Mouse (Mus musculus) kidney, adult 18-20 months (tissue): ENCODE measurements around the gene Gtpbp2.

Experiments used
- DNase-seq: peaks from one replicate; pipeline ENCODE4 v3.0.0; 2021

Gtpbp2 gene

DNA sequence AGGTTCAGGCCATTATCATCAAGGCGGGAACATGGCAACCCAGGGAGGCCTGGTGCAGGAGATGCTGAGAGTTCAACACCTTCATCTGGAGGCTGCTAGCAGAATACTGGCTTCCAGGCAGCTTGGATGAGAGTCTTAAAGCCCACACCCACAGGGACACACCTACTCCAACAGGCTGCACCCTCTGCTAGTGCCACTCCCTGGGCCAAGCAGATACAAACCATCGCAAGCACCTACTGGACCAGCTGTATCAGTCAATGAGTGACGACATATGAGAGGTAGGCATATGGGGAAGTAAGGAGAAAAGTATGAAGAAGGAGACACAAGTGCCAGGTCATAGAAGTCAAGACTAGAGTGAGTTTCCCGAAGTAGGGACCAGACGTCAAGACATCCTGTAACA lies 4.2 kb upstream of the Gtpbp2 start:
- DNase-seq = no peak

- DNase-seq = no peak
Measured at GRCm38 (mm10) chr17:46157131-46157530, 3.7 kb upstream of the Gtpbp2 start.

- DNase-seq = no peak
Measured at GRCm38 (mm10) chr17:46159236-46159635, 1.6 kb upstream of the Gtpbp2 start.

DNA sequence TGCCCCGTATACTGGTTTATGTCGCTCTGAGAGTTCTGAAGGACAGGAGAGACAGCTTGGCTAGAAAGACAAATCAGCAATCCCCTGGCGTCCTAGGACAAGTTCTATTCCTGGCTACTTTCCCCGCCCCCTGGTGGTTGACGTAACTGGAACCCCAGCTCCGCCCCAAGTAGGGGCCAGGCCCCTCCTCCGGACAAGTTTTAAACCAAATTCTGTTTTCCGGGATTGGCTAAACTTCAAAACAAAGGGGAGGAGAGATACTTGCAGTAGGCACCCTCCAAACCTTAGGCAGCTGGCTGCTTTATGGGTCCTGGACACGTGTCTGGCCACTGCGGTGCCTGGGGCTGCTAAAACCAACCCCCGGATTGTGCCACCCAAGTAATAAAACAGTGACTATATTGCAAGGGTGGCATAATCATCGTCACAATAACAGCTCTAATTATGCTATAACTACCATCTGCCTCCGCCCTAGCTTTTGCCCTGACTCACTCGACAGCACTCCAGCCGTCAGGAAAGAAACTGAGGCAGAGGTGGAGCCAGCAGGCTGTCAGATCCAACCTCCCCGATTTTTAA lies 656 bp upstream of the Gtpbp2 start:
- DNase-seq = peak; percentile 96

- DNase-seq = no peak
Measured at GRCm38 (mm10) chr17:46161179-46161578, 347 bp downstream of the Gtpbp2 start.

GRCm38 (mm10) chr17:46161710-46162109 lies 878 bp downstream of the Gtpbp2 start:
- DNase-seq = no peak

DNA sequence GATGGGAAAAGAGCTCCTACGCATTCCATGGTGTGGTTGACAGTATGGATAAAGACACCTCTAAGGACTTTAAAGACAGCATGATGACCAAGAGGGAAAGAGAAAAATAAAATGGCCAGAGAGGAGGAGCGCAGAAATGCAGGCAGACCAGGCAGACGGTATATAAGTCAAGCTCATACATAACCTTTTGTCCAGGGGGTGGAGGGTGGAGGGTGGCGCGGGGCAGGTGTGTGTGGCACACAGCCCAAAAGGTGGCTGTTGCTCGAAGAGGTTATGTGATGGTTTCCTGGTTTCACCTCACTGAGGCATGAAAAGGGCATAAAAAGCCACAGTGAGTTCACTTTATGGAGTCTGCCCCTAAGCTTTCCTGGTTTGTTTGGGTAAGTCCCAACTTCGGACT lies 1.7 kb downstream of the Gtpbp2 start:
- DNase-seq = no peak

- peak; percentile 37 for DNase-seq
Measured at GRCm38 (mm10) chr17:46162951-46163421, 2.2 kb downstream of the Gtpbp2 start.

GRCm38 (mm10) chr17:46164301-46164700 lies 3.5 kb downstream of the Gtpbp2 start:
- no peak for DNase-seq

GRCm38 (mm10) chr17:46164791-46165190 lies 4.0 kb downstream of the Gtpbp2 start:
- DNase-seq = no peak

DNA sequence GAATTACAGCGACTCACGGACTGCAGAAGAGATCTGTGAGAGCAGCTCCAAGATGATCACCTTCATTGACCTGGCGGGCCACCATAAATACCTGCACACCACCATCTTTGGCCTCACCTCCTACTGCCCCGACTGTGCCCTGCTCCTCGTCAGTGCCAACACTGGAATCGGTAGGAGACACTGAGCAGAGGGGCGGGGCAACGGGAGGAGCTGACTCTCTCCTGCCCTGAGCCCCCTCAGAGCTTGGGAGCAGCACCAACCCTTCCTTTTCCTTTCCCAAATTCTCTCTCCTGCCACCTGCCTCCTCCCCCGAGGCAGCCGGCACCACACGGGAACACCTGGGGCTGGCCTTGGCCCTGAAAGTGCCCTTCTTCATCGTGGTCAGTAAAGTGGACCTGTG lies 4.6 kb downstream of the Gtpbp2 start:
- no peak for DNase-seq

- no peak for DNase-seq
Measured at GRCm38 (mm10) chr17:46166270-46166669, 5.4 kb downstream of the Gtpbp2 start.

- no peak for DNase-seq
Measured at GRCm38 (mm10) chr17:46167014-46167413, 6.2 kb downstream of the Gtpbp2 start.

GRCm38 (mm10) chr17:46168318-46168717 lies 7.5 kb downstream of the Gtpbp2 start:
- DNase-seq = no peak

DNA sequence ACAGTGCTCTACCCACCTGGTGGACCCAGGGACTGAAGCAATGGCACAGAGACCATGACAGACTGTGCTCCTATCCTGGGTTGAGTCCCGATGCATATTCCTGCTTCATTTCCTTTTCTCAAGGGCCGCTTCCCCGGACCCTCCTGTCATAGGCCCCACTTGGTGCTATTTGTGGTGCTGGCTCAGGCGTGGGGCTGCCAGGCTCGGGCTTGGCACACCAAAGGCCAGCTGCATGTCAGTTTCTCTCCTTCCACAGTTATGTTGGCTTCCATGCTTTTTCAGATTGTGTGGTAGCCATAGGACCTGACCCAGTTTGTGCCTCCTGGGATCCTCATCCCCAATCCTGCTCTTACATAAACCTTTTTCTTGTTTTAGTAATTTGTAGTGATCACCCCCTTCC lies 7.9 kb downstream of the Gtpbp2 start:
- DNase-seq = no peak

- no peak for DNase-seq
Measured at GRCm38 (mm10) chr17:46170538-46170937, 9.7 kb downstream of the Gtpbp2 start.

- no peak for DNase-seq
Measured at GRCm38 (mm10) chr17:46182273-46182672, 21.4 kb downstream of the Gtpbp2 start.

- no peak for DNase-seq
Measured at GRCm38 (mm10) chr17:46188829-46189228, 28.0 kb downstream of the Gtpbp2 start.

- no peak for DNase-seq
Measured at GRCm38 (mm10) chr17:46201151-46201550, 40.3 kb downstream of the Gtpbp2 start.

GRCm38 (mm10) chr17:46202421-46203071 lies 41.7 kb downstream of the Gtpbp2 start, which contains the start of the genes Polh and Xpo5:
TSS of gene Polh (minus strand) at chr17:46202645.
TSS of gene Xpo5 (plus strand) at chr17:46202782.
- peak; percentile 93 for DNase-seq

DNA sequence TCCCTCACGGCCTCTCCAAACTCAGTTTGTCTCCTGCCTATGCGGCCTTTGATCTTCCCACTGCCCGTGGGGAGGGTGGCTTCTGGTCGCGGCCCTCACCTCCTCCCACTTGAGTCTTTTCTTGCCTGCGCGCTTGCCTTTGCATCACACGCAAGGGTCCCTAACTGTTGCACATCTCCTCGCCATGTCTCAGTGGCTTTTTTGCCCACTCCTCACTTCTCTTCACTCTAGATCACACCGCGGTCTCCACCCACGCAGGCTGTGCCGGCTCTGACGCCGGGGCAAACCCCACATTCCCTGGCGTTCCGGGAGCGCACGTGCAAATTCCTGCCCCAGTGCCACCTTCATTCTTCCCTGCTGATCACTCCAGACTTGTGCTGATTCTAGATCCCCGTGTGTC lies 42.2 kb downstream of the Gtpbp2 start:
- no peak for DNase-seq

DNA sequence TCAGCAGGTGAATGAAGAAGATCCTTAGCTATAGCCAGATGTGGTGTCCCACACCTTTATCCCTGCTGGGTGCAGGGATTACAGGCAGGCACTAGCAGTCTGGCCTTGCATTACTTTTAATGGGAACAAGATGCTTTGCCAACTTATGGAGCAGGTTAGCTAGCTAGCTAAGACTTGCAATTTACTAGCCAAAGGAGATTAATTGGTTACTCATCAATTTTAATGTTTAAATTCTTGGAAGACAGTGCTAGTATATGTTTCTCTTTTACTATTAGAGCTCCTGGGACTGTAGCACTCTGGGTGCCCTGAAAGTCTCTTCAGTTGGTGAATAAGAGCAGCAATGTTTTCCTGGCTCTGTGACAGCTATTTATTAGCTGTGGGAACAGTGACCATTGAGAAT lies 45.8 kb downstream of the Gtpbp2 start:
- DNase-seq = no peak

DNA sequence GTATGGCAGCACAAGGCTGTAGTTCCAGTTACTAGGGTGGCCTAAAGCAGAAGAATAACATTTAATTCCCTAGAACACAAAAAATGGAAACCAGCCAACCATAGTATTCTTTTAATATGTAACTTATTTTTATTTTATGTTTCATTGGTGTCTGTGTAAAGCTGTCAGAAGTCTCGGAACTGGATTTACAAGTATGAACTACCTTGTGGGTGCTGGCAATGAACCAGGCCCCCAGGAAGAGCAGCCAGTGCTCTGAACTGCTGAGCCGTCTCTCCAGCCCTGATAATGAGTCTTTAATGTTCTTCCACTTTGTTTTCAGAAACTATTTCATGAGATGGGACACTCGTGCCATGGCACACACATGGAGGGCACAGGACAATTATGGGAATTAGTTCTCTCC lies 49.7 kb downstream of the Gtpbp2 start:
- peak; percentile 6 for DNase-seq
